Mouse (Mus musculus) lung, postnatal 25 days (tissue): Measurements from ENCODE around the gene Smpx.

Experiments used
- DNase-seq: peaks from one replicate; pipeline ENCODE4 v3.0.0; 2022; ENCODE audit warnings: low spot score

Gene Smpx

DNA sequence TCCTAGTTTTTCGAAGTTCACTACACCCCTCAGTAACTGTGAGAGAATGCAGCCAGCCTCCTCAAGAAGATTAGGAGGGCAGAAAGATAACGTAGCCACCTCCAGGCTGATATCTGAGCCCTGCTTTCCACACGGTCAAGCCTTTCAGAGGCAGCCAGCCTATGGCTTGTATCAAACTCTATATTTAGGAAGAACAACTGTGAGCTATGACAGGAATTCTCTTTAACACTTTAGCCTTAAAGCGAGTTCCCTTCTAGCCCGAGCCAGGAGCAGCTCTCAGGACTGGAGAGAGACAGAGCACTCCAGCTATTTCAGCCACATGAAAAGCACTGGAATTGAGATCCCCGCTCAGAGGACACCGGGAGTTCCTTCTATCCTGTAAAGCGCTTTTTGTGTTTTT, at the start of gene Smpx:
Gene Smpx (plus strand): TSS at position 49 of the 400 bp plus-strand sequence.
- no peak for DNase-seq

DNA sequence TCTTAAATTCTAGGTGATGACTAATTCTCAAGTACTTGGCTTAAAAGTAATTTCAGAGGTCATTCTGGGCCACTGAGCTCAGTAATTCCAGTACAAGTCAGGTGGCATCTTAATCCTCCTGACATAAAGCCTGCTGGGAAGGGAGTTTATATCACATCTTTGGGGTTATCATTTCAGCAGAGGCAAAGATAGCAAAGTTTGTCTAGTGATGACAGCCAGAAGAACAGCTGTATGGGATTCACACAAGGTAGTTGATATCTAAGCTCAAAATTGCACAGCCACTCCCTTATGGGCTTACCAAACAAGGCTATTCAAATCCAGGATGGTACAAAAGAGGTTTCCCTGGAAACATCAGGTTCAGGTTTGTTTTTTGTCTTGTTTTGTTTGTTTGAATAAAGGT, 43.7 kb upstream of the Smpx start:
- no peak for DNase-seq

DNA sequence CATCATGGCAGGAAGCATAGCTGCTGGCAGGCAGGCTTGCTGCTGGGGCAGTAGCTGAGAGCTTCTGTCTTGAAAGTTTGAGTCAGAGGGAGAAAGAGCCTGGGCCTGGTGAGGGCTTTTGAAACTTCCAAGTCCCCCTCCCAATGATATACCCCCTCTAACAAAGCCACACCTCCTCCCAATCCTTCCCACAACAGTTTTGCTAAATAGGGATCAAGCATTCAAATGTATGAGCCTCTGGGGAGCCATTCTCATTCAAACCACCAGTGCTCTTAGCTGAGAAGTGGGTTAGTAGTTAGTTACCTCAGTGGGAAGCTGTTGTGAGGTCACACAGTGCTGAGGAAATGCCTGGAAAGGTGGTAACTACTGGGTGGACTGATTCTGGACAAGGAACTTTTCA, 41.4 kb upstream of the Smpx start:
- DNase-seq = no peak

- no peak for DNase-seq
These were observed 26.9 kb upstream of the Smpx start for GRCm38 (mm10) chrX:157671820-157672219.

DNA sequence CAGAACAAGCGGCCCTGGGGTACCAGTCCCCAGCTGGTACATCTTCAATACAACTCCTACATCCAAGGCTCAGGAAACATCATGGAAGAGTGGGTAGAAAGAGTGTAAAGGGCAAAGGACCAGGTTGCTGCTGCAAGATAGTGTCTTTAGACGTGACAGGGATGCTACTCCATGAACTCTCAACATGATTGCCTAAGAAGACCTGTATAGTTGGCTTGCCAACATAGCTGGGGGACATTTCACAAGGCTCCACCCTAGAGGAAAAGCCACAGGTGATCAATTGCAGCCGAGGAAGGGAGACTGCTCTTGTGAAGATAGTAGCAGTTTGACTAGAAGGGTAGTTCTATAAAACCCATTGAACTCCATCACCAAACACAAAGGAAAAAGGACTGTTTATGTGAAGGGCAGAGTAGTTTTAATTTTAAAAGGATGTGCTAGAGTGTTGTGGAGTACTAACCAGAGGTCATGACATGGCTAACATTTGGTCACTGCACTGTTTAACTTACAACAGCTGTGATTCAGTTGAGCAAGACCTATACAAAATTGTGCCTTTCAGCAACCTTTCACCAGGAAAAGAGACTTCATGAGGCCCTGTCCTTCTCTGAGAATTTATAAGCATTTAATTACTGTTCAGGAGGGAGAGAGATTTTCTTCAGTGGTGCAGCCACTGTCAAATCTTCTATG, 23.9 kb upstream of the Smpx start:
- DNase-seq = no peak

- DNase-seq = no peak
These were observed 7.5 kb upstream of the Smpx start for GRCm38 (mm10) chrX:157691186-157691585.

- DNase-seq = no peak
These were observed 1.0 kb upstream of the Smpx start for GRCm38 (mm10) chrX:157697591-157698135.

- DNase-seq = no peak
These were observed 8.5 kb downstream of the Smpx start for GRCm38 (mm10) chrX:157707236-157707635.

DNA sequence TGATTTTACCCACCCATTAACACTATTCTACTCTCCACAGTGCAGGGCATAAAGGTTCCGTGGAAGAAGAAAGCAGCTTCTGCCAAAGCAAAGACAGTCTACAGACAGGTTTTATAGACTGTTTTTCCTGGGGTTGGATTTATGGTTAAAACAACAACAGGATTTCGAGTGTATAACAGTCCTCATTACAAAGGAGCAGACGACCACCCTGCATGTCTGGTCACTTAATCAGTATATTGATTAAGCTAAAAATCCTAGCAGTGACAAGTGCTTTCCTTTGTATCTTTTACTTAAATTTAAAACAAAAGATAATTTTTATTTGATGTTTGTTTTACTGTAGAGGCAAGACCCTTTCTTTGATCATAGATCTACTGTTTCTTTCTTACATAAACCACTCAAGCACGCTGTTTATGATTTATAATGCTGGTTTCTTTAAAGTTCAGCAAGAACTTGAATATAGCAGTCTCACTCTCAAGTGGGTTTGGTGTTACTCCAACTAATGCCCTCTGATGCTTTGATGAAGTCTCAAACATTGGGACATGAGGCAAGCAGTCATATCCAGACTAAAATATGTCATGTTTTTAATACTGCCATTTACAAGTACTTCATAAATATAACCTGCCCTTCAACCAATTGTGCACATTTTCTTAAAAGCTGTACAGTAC, 10.0 kb downstream of the Smpx start:
- DNase-seq = no peak

GRCm38 (mm10) chrX:157719907-157720306, 21.2 kb downstream of the Smpx start:
- no peak for DNase-seq

DNA sequence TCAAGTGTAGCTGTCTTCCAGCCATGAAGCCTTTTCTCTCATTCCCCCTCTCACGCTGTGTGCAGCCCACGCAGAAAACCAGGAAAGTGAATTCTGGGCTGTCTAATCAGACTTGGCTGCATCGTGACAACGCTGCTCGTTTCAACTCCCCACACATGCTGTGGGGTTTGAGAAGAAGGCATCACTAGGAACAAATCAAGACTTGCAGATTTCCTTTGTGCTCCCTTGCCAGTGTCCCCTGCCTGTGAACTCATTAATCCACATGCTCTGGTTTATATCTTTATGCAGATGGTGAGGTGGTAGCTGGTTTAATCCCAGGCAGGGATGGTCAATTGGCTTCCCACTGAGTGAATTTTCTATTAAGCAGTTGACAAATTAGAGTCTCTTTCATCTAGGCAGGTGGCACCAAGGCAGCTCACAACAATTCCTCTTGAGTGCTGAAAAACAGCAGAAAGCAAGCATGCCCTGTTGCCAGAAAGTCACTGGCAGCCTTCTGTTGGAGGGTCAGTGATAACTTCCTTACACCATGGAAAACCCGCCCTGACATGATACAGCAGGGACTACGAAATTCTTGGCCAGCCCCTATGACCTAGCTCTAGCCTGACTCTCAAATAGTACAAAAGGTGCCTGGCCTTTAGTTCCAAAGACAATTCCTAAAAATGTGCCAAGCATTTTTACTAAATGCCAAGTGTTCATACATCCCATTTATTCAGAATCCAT, 32.1 kb downstream of the Smpx start:
- no peak for DNase-seq

GRCm38 (mm10) chrX:157731658-157732314, 33.1 kb downstream of the Smpx start:
- DNase-seq = peak; percentile 39

DNA sequence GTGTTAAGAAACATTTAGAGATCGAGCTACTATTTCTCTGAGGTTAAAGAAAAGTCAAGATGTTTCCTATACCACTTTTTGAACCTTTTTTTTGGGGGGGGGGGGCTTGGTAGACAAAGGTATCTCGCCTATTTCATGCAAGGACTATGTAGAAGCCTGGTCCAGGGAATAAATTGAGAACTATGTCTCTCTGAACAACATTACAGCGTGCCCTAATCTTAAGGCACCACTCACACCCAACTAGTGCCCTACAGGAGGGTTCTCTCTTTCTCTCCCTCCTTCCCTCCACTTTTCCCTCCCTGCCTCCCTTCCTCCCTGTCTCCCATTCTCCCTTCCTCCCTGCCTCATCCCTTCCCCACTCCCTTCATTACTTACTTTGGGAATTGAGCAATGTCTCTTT, 33.6 kb downstream of the Smpx start:
- DNase-seq = no peak

DNA sequence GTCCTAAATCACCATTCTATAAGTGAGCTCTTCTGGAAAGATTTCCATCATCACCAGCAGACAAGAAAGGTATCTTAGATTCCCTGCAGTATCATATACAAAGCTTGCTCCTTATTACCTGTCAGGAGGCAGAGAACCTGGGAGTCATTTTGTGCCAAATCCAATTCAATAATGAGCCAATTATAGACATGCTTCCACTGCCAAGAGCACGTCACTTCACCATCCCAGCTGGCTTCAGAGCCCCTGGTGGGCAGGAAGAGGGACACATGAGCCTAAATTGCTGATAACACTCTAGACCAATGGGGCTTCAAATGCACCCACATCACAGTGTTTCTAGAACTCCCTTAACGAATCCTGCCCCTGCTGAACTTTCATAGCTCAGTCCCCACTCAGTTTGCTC, 35.1 kb downstream of the Smpx start:
- no peak for DNase-seq

DNA sequence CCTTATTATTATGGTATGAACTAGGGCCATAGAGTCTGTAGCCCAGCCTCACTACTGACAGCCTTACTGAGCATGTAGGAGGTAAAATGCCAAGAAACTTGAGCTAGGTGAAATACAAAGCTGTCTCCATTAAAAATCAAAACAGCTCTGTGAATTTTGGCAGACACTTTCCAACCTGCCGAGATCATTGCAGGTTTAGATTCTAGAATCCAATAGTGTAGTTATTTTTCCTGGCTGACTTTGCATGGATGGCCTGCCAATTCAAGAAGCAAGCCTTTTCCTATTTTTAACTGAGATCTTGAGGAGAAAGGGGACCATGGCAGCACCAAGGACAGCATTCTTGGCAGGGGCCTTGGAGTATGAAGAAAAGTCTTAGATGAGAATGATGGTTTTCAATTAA, 35.6 kb downstream of the Smpx start:
- DNase-seq = no peak

- no peak for DNase-seq
These were observed 49.3 kb downstream of the Smpx start for GRCm38 (mm10) chrX:157747815-157748544.

DNA sequence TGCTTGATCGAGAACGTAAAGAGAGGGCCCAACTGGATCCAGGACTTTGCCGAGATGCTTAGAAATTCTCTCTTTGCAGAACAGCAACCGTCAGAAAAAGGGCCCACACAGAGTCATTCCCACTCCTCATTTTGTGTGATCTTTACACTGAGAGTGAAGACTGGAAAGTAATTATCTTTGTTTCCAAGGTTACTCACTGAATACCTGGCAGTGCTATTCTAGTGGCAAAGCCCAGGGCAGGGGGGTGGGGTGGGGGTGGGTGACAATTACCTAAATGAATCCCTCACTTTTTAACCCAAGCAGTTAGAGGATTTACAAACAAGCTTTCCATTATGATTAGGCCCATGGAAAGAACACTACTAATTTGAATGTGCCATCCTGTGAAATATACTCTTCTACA, 55.8 kb downstream of the Smpx start:
- no peak for DNase-seq

- no peak for DNase-seq
These were observed 63.8 kb downstream of the Smpx start for GRCm38 (mm10) chrX:157762542-157762941.

- no peak for DNase-seq
These were observed 103.0 kb downstream of the Smpx start for GRCm38 (mm10) chrX:157801669-157802068.
